Mouse (Mus musculus) frontal cortex, adult (tissue): ENCODE measurements around the gene Hdac6.

Experiments used
- ATAC-seq: cut with Nextera tagmentation; 2 replicates; pipeline ENCODE4 v1.9.2; 2017; ENCODE audit warnings: mild to moderate bottlenecking, moderate library complexity, mixed read lengths; ENCODE audit not compliant: low TSS enrichment

The Hdac6 gene

DNA sequence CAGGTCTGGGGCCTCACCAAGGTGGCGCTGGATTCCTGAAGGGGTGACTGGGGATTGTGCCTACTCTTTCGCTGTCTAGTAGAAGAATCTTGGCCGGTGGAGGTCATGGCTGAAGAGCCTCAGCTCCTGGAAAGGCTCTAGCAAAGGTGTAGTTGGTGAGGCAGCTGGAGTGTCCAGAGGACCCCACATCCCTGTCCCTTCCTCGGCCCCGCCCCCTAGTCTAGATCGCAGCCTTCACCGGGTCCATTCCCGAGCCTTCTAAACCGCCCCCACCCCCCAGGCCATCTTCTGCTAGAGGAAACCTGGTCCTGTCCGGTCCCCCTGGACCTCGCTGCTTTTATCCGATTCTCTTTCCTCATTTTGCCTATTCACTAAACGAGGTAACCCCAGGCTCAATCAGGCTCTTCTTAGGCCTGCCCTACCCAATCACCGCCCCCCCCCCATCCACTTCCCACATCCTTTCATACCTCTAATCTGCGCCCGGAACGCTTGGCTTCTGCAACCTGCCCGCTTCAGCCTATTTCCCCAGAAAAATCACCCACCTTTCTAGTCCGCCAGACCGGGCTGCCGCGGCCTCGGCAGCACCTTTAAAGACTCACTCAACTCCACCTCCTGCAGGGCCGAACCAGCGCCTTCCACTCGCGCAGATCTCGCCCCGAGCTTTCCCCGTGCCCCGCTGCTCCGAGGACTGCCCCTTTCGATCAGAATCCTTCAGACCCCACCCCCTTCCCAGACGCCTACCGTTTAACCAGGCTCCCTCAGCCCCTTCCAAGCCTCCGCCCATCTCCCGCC, at the start of gene Hdac6:
Gene Hdac6 (minus strand): TSS at position 782 of the 792 bp plus-strand sequence.
- ATAC-seq = no peak

DNA sequence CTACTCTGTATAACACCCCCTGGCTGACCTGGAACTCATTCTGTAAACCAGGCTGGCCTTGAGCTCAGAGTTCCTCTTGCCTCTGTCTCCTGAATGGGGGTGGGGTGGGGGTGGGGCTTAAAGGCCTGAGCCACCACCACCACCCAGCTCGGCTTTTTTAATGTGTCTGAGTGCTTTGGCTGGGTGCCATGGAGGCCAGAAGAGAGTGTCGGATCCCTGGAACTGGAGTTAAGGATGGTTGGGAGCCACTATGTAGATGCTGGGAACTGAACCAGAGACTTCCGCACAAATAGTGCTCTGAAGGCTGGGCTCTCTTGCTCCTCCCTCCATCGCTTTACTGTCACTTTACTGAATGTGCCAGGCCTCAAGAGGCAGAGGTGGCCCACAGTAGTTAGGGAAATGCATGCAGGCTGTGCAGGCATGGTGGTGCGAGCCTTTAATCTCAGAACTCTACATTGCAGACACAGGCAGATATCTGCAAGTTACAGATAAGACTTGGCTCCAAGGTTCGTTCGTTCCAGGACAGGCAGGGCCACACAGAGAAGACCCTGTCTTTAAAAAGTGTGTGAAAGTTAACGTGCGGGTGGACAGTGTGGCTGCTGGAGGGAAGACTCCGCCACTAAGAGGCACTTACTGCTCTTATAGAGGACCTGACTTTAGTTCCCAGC, 45.5 kb upstream of the Hdac6 start:
- ATAC-seq = no peak

DNA sequence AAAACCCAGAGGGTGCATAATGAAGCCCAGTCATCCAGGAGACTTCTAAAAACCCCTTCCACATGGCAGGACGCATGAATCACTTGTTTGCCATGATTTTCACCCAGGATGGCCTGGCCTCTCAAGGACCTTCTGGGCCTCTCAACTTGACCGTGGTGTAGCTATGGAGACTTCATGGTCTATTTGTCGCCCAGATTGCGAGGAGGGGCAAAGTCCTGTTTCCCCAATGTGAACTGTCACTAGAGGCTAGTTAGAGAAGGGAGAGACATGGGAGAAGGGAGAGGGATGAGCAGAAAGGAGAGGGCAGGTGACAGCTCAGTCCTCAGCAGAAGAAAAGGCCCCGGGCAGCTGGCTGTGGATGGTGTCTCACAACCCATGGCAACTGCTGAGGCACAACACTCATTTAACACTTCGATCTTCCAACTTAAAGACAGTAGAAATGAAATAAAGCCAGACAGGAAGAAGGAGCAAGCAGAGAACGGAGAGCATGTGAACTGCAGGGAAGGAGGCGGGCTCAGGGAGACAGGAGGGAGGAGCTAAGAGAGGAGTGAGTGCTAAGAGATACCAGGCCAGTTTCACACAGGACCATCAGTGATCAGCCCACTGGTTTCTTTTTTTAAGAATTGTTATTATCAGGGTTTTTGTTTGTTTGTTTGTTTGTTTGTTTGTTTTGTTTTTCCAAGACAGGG, 44.8 kb upstream of the Hdac6 start:
- no peak for ATAC-seq

DNA sequence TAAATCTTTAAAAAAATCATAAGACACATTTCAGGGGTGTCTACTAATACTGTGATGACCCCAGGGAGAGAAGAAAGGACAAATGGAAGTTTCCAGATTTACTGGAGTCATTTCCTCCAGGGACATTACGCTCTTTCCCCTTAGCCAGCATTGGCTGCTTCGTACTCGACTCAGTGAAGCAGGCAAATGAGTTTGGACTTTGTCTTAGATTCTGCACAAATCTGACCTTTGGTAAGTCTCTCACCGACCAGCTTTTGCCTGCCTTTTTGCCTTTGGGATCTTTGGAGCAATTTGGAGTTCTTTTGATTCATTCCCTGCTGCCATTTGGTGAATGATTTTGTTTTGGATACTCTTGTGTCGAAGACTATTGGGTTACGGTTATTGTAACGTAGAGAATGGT, 33.7 kb upstream of the Hdac6 start:
- ATAC-seq = no peak

DNA sequence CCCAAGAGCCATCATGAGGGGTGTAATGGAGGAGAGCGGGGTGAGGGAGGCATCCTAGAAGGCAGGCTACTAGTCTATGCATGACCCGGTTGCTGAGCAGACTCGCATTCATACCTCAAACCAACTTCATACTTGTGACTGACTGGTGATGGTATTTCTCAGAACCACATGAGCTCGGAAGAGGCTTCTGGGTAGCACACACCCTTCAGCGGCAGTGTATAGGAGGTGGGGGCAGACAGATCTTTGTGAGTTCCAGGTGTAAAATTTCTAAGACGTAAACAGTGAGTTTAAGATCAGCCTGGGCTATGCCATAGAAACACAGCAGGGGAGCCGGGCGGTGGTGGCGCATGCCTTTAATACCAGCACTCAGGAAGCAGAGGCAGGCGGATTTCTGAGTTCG, 30.2 kb upstream of the Hdac6 start, which contains the start of gene Gata1:
Gene Gata1 (minus strand): TSS at position 180 of the 400 bp plus-strand sequence.
- ATAC-seq = no peak

DNA sequence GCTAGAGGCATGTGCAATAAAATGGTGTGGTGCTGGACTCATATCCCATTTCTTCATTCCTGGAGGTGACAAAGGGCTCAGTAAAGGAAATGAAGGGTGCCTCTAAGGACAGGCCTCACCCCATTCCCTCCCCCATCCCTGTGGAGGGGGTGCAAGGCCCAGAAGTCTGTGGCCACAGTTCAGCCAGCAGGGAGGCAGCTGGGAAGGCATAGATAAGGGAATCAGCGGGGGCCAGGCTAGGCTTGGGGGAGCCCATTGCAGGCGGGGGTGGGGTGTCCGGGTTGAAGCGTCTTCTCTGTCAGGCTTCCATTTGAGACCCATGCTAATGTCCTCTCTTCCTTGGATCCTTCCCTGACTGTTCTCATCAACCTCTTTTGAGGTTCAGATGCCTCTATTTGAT, 23.6 kb upstream of the Hdac6 start:
- no peak for ATAC-seq

DNA sequence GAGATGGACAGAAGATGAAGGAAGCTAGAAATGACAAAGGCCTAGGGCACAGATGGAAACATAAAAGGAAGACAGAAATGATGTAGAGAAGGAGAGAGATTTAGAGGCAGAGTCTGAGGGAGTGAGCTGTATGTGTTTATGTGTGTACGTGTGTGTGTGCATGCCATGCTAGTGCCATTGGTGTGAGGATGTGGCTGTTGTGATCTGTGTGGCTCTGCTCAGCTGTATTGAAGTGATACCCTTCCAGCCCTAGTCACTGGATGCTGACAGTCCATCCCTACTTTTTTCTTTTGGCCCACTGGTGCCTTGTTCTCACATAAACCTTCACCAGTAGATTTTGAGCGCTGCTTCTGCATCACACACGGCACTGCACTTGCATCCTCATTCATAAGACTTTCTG, 21.2 kb upstream of the Hdac6 start:
- ATAC-seq = no peak

DNA sequence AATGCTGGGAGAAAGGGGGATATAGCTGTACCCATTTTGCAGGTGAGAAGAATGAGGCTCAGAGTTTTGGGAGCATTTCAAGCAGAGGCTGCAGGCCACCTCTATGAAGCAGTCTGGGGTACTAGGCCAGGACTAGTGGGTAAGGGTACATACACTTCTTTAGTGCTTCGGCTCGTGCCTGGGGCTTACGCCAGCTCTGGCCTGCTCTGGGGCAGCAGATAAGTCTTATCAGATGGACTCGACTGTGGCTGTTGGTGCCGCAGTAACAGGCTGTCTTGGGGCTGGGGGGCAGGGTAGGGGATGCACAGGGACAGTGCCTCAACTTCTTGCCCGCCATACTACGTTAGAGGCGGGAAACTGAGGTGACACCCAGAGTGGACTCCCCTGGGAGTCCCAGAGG, 20.5 kb upstream of the Hdac6 start:
- ATAC-seq = no peak

DNA sequence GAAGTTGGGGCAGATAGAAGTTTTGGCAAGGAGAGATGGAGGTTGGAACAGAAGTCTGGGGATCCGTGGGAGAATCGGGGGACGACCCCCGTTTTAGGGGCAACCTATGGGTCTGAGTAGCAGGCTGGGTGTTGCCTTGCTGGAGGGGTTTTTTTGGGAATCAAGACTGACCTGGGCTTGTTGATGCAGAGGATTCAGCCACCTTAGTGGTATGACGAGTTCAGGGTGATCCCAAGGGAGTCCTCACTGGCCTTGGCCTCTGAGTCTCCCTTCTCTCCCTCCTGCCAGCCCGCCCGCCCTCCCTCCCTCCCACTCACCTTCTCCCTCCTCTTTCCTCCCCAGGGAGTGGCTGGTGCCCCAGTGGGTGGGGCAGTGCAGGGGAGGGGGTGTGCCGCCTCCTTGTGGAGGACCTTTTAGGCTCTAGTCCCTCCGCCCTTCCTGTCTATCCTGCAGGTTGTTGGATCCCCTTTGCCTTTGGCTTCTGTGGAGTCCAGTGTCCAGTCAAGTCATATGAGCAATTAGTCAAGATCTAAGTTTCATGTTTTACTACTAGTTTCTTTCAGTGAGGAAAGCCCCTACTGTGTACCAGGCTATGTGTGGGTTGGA, 20.0 kb upstream of the Hdac6 start:
- no peak for ATAC-seq

DNA sequence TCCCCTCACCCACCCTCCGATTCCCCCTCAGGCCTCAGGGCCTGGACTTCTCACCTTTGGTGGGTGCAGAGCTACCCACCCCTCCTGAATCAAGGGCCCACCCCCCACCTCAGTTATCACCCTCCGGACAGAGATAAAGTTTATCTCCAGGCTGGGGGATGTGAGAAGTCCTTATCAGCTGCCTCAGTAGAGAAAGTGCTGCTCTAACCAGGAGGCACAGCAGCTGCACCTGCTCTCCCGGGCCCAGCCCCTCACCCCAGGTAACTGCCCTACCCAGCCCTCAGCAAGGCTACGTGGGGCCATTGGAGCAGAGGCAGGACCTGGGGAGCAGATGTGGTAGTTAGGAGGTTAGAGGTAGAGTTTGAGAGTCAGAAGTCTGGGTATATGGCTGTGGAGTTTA, 18.5 kb upstream of the Hdac6 start:
- ATAC-seq = no peak

DNA sequence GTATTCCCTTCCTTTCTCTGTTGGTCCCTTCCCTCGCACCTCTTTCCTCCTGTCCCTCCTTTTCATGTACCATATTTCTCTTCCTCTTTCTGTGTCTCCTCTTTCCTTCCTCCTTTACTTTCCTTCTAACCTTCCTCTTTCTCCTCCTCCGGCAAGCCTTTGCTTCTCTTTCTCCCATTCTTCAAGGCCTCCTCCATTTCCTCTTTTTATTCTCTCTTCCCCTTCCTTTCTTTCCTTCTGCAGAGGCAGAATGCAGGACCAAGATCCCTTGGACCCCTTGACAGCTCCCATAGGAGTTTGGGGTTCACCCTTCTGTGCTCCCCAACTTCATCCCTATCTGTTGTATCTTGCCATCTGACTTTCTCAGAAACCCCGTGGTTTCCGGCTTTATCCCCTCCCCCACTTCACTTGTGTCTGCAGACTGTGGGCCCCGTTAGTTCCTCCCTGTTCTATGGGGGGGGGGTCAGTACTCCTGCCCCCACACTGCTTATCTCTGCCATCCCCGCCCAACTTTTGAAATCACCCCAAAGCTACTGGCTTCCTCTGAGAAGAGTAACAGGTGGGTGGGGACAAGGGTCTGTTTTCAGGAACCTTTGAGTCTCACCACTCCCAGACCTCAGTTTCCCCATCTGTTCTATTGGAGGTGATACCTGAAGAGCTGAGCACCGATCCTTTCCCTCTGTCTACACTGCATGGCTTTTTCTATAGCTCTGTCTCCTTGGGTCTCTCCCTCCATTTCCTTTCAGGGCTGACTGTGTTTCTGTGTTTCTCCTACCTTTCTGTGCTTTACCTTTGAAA, 16.3 kb upstream of the Hdac6 start:
- no peak for ATAC-seq

DNA sequence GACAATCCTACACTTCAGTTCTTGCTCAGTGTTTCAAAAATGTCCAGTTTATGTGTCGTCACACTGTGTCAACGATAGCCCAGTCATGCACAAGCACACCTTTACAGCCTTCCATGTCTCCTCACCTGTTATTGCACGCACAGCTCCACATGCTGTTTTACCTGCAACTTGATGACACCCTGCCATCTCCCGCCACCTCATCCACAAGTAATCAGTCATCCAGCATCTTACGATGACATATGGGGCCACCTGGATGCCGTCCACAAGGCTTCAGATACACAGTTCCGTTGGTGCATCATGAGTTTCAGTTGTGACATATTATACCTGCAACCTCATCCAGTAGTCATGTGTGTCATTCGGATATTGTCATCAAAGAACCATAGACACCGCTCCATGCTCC, 11.2 kb upstream of the Hdac6 start:
- no peak for ATAC-seq

DNA sequence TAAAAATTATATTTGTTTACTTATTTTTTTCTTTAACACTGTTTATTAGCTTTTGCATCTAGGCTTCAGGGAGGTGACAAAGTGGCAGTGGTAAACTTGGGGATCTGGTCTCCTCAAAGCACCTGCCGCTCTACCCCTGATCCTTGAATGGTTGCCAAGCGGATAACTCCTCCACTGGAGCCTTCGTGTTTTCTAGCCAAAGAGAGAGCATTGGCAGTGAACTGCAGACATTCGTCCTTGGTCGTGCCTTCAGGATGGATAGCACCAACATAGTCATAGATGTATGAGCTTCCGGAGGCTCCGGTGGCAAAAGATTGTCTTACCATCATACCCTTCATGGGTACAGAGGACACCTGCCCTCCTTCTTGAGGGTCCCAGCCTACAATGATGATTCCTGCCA, 2.4 kb upstream of the Hdac6 start:
- ATAC-seq = no peak

DNA sequence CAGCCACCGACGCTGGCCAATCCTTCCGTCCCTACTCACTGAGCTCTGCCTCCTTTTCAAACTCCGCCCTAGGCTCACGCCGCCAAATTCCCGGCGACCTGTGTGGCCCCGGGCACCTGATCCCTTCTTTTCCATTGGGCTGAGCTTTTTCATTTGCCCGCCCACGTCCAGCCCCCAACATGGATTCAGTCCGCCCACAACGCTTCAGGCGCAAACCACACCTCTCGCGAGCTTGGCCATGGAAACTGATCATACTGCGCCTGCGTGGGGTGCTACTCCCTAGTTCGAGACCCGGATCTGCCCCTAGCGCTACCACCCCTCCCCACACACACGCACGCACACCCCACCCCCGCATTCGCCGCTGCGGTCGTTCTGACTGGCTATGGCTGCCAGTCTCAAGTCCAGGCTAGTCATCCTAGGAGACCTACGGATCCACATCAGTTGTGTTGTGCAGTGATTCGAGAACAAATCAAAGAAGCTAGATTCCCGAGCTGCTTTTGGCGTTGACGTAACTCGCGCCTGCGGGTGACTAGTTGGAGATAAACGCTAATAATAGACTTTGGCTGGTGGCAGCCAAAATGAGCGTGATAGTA, 307 bp upstream of the Hdac6 start:
- ATAC-seq = peak; percentile 99

DNA sequence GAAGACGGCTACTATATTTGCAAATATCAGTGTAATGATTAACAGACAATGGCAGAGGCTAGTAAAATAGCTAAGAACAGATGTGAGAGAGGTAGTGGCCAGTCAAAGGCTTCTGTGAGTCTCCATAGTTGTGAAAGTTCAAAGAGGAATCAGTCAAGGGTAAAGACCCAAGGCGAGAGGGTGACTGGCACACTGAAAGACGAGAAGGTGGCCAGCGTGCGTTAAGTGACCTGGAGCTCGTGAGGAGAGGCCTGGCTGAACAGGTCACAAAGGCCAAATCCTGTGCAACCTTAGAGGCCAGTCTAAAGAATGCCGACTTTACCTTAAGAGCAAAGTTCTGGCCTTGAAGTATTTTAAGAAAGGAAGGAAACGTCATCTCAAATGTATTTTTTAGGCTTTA, 2.1 kb downstream of the Hdac6 start:
- no peak for ATAC-seq

DNA sequence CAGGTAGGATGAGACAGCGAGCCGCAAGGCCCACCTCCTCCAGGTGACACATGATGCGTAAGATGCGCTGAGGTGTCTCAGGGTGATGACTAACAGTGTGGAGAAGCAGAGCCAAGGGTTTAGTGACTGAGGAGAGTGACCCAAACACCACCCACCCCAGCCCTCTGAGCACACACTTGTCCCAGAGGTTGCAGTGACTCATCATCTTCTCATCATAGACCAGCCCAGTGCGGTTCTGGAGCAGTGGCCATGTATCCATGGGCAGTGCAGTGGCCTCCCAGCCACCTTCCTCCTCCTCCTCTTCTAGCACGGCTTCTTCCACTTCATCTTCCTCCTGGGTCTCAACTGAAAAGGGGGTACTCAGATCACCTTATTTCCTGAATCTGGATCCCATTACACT, 10.0 kb downstream of the Hdac6 start:
- ATAC-seq = no peak

DNA sequence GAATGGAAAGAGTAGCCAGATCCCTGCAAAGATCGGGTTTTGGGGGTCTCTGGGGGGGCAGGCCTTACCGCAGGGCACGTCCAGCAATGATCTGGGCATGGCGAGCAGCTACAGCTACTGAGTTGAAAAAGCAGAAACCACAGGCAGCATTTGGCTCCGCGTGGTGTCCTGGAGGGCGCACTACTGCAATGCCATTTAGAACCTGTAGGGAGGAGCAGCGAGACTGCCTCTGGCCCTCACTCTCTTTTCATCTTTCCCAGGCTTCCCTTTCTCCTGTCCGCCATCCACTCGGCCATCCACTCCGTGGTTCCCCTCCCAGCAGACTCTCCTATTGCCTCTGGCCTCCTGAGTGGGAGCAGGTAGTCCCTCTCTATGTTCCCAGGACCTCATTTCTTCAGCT, 10.8 kb downstream of the Hdac6 start:
- ATAC-seq = no peak

DNA sequence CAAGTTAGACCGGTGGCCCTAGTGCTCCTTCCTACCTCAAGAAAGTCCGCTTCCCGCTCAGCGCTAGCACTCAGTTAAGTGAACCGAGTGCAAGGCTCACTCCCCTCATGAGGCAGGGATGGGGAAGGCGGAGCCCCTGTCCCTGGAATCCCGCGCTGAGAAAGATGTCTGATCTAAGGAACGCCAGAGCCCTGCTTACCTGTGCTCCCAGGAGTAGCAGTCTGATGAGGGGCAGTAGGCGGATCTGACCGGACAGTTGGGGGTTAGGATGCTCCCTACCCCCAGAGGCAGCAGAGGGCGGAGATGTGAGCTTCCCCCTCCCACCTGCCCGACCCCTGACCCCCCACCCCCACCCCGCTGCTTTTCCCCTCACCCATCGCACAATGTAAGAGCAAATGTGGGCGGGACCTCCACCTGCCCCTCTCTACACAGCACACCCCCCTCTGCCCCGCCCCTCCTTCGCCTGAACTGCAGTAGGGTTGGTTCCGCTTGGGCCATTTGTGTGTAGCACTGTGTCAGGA, 19.4 kb downstream of the Hdac6 start, which contains the start of gene Eras:
Gene Eras (minus strand): TSS at position 338 of the 521 bp plus-strand sequence.
- ATAC-seq = no peak

DNA sequence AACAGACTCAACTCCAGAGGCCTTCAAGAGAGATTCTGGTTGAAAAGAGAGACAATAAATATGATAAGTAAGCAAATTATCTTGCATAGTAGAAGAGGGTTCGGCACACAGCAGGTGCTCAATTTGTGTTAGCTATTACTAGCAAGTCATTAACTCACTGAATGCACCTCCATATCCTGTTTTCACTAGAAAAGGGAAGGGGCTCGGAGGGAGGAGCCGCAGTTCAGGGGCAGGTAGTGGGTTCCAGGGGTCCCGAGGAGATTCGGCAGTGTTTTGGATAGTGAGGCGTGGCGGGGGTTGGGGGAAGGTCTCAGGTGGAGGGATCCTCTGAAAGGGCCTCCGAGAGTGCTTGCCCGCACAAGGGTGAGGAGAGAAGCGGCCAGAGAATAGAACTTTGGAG, 20.6 kb downstream of the Hdac6 start:
- no peak for ATAC-seq

DNA sequence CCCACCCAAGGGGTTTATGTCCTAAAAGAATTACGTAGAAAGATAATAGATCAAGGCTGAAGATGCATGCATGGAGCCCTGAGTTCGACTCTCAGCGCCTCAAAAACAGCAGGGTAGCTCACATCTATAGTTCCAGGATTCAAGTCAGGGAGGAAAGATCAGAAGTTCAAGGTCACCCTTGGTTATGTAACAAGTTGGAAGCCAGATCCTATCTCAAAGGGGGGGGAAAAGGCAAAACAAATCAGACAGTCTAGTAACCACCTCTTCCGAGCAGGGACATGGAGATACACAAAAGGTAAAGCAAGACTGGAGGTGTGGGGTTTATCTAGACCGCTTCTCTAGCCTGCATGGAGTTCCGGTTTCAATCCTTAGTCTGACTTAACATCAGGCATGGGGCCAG, 21.4 kb downstream of the Hdac6 start:
- ATAC-seq = no peak

DNA sequence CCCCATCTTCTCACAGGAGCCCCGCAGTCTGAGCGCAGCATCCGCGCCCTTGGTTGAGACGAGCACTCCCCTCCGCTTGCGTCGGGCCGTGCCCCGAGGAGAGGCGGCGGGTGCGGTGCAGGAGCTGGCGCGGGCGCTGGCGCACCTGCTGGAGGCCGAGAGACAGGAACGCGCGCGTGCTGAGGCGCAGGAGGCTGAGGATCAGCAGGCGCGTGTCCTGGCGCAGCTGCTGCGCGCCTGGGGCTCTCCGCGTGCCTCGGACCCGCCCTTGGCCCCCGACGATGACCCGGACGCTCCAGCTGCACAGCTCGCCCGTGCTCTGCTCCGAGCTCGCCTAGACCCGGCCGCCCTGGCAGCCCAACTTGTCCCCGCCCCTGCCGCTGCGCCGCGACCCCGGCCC, 25.7 kb downstream of the Hdac6 start:
- 0 out of 2 replicates have a peak, but pooled peaks have one; percentile 11 for ATAC-seq
